Mouse (Mus musculus) thymus, postnatal 10 days (tissue): Measurements from ENCODE around the gene Gm19402.

Experiments
- DNase-seq, 2 experiments: peaks; one replicate each; pipeline ENCODE4 v3.0.0; 2021; ENCODE audit warnings: low spot score in 2 of 2

Gm19402 gene

GRCm38 (mm10) chr10:77666342-77666741 is 24.2 kb downstream of the Gm19402 start:
- DNase-seq: peak; percentile 16 to 21

DNA sequence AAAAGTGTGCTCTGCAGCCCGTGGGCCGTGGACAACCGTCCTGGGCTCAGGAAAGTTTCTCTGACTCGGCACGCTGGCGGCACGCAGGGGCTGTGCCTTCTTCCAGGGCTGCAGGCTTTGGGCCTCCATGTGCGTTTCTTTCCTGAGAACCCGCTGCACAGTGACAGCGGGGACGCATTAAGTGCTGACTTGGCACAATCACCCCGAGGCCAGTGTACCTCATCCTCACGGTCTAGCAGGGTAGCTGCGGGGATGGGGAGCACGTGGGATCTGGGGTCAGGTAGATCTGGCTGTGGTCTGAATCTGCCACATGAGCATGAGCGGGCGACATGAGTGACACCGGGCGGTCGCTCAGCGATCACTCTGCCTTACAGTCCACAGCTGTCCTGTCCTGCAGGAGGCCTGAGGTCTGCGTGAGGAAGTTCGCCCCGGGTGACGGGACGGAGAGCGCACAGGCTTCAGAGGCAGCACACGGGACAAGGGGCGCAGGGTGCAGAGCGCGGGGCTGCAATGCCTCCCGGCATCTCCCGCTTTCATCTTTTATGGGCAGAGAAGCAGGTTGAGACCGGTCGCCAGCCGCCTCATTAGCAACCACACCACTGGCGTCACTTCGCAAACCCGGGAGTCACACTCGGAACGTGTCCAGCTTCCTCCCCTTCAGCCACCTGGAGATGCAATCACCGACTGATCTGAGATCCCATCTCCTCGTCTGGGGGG is 26.4 kb downstream of the Gm19402 start:
- no peak for DNase-seq

DNA sequence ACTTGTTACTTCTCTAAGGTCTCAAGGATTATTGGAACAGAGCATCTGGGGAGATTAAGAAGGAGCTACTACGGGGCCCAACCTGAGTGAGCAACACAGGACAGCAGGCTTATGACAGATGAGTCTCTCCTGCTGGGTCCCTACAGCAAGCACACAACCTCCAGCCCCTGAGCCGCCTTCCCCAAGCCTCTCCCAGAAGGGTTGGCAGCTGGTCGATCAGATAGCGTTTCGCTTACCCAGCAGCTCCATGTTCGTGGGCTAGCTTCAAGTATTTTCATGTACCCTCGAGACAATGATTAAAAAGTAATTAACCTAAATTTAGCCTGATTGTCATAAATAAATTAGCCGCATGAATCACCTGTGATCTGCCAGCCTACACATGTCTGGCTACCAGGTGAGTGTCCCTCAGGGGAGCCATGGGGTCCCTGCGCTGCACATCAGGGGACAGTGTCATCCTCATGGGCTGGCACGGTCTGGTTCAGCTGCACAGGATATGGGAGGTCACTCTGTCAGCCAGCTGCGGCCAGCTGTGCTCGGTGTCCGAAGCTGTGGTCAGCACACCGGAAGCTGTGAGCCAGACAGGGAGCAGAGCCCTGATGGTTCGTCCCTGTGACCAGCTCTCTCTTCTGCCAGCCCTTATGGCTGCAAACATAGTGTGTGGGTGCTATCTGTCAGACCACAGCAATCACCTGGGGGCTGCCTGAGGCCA is 32.1 kb downstream of the Gm19402 start:
- no peak for DNase-seq

DNA sequence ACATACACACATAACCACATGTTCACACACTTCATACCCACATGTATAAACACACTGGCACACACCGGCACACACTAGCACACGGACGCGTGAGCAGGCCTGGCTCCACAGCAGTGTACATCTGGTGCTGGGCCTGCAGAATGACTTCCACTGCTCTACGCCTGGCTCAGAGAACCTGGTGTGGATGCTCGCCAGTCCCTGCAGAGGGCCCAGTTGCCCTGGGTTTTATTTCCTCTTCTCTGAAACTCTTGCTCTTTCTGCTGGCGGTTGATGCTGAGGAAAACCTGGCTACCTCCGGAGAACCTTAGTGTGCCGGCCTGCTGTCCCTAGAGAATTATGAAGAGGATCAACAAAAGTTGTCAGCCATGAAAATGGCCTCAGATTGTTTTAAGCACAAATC is 38.5 kb downstream of the Gm19402 start:
- DNase-seq: no peak

GRCm38 (mm10) chr10:77647901-77648300 is 42.7 kb downstream of the Gm19402 start:
- no peak for DNase-seq

DNA sequence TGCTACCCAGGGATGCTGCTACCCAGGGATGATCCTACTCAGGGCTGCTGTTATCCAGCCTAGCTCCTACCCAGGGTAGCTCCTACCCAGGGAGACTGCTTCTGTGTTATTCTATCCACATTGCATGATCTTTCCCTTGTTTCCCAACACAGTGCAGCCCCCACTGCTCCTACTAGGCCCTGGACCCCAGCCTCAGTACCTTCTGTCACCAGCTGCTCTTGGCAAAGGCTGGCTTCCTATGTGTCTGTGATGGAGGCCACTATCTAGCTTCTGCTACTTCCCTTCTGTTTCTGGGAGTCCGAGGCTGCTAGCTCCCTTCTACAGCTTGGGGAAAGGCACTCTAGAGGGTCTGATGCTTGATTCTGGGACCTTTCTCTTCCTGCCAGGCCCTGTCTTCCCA is 43.1 kb downstream of the Gm19402 start:
- no peak for DNase-seq

- DNase-seq: no peak
These were observed 45.0 kb downstream of the Gm19402 start for GRCm38 (mm10) chr10:77645571-77645970.

GRCm38 (mm10) chr10:77643160-77643559 is 47.4 kb downstream of the Gm19402 start:
- no peak for DNase-seq
